In genomic region chr9:109795221-109795620, GRCm38 (mm10) we compare ENCODE assay signal across 40 mouse cellular contexts. TPM values are rescaled to one million over a fixed set of nuclear protein-coding genes. Genes with fewer than 3 reads are reported as not detected.
"Had no signal": no experiment of that assay in that cellular context is flagged by ENCODE, and none has a peak within 500 bp of the region (broad histone marks: within the 10 kb centered on the region; RNA-seq: fewer than 3 reads in every experiment).

No protein-coding gene starts in this region.

- H3K27me3 ChIP-seq: heart, embryonic 13.5 days; heart, embryonic 15.5 days; hindbrain, embryonic 13.5 days; hindbrain, embryonic 15.5 days; kidney, embryonic 15.5 days; limb, embryonic 12.5 days; liver, embryonic 12.5 days had no signal

- H3K9me3 ChIP-seq: heart, embryonic 13.5 days; heart, embryonic 15.5 days; hindbrain, embryonic 13.5 days; hindbrain, embryonic 15.5 days; kidney, embryonic 15.5 days; limb, embryonic 10.5 days; limb, embryonic 12.5 days; liver, embryonic 12.5 days had no signal

- H3K36me3 ChIP-seq: heart, embryonic 13.5 days; heart, embryonic 15.5 days; hindbrain, embryonic 13.5 days; hindbrain, embryonic 15.5 days; kidney, embryonic 15.5 days; limb, embryonic 10.5 days; limb, embryonic 12.5 days; liver, embryonic 12.5 days had no signal

- H3K27ac ChIP-seq: heart, adult 2 months; heart, embryonic 13.5 days; heart, embryonic 15.5 days; hindbrain, embryonic 13.5 days; hindbrain, embryonic 15.5 days; hindbrain, postnatal 0 days; kidney, embryonic 15.5 days; kidney, postnatal 0 days; limb, embryonic 10.5 days; limb, embryonic 12.5 days; liver, embryonic 12.5 days had no signal

- DNase-seq: gastrocnemius, postnatal 14 days; gastrocnemius, postnatal 36 days; heart, adult 2 months; heart, postnatal 14 days; heart, postnatal 36 days; kidney, adult 11 months; kidney, adult 2 months; kidney, adult 9 months; kidney, postnatal 14 days; kidney, postnatal 36 days; layer of hippocampus, adult 9-11 months; layer of hippocampus, postnatal 36 days had no signal

- H3K4me3 ChIP-seq: heart, adult 2 months; heart, embryonic 13.5 days; heart, embryonic 15.5 days; hindbrain, embryonic 13.5 days; hindbrain, embryonic 15.5 days; kidney, embryonic 15.5 days; limb, embryonic 10.5 days; limb, embryonic 12.5 days; liver, embryonic 12.5 days had no signal

- H3K4me1 ChIP-seq: heart, embryonic 13.5 days; heart, embryonic 15.5 days; hindbrain, embryonic 13.5 days; hindbrain, embryonic 15.5 days; kidney, embryonic 15.5 days; limb, embryonic 10.5 days; limb, embryonic 12.5 days; liver, embryonic 12.5 days had no signal

RNA-seq across cellular contexts. Expression of gene Fbxw27, which starts 4.8 kb away (rescaled TPM):
- total RNA-seq: gastrocnemius, adult 8-10 months; gastrocnemius, postnatal 14 days; gastrocnemius, postnatal 36 days; heart, adult 2 months; heart, postnatal 14 days; heart, postnatal 36 days; hematopoietic stem cell, adult 5-6 weeks; hindbrain, postnatal 0 days; layer of hippocampus, adult 18-20 months; layer of hippocampus, adult 8-10 months; layer of hippocampus, postnatal 14 days; layer of hippocampus, postnatal 36 days; left cerebral cortex, adult 18-20 months; left cerebral cortex, postnatal 14 days; left cerebral cortex, postnatal 36 days; liver, adult 2 months had no signal
- polyA plus RNA-seq: heart, adult 2 months; heart, embryonic 11.5 days; heart, embryonic 13.5 days; heart, embryonic 15.5 days; heart, postnatal 0 days; hindbrain, embryonic 11.5 days; hindbrain, embryonic 13.5 days; hindbrain, embryonic 15.5 days; hindbrain, postnatal 0 days; intestine, embryonic 14.5 days; intestine, embryonic 16.5 days; kidney, adult 2 months; kidney, embryonic 15.5 days; large intestine, adult 2 months; limb, embryonic 10.5 days; limb, embryonic 12.5 days; limb, embryonic 14.5 days; liver, adult 2 months; liver, embryonic 12.5 days had no signal

RNA-seq across cellular contexts. Expression of gene Spink8, which starts 16.9 kb away (rescaled TPM):
- total RNA-seq: gastrocnemius, adult 8-10 months; gastrocnemius, postnatal 14 days; gastrocnemius, postnatal 36 days; heart, adult 2 months; heart, postnatal 14 days; heart, postnatal 36 days; hematopoietic stem cell, adult 5-6 weeks; hindbrain, postnatal 0 days; liver, adult 2 months had no signal
- polyA plus RNA-seq: heart, adult 2 months; heart, embryonic 13.5 days; heart, embryonic 15.5 days; heart, postnatal 0 days; hindbrain, embryonic 11.5 days; hindbrain, embryonic 13.5 days; hindbrain, postnatal 0 days; intestine, embryonic 14.5 days; large intestine, adult 2 months; limb, embryonic 10.5 days; limb, embryonic 12.5 days; liver, adult 2 months; liver, embryonic 12.5 days had no signal

RNA-seq across cellular contexts. Expression of gene Fbxw26, which starts 49.3 kb away (rescaled TPM):
- total RNA-seq: gastrocnemius, adult 8-10 months; gastrocnemius, postnatal 14 days; gastrocnemius, postnatal 36 days; heart, adult 2 months; heart, postnatal 14 days; heart, postnatal 36 days; hematopoietic stem cell, adult 5-6 weeks; layer of hippocampus, adult 18-20 months; layer of hippocampus, adult 8-10 months; layer of hippocampus, postnatal 14 days; layer of hippocampus, postnatal 36 days; left cerebral cortex, adult 18-20 months; left cerebral cortex, postnatal 14 days; left cerebral cortex, postnatal 36 days; liver, adult 2 months had no signal
- polyA plus RNA-seq: frontal cortex, adult 2 months; gonadal fat pad, adult 2 months; heart, adult 2 months; heart, embryonic 11.5 days; heart, embryonic 13.5 days; heart, embryonic 15.5 days; heart, postnatal 0 days; hindbrain, embryonic 11.5 days; hindbrain, embryonic 13.5 days; hindbrain, embryonic 15.5 days; hindbrain, postnatal 0 days; kidney, adult 2 months; kidney, embryonic 15.5 days; kidney, postnatal 0 days; large intestine, adult 2 months; limb, embryonic 10.5 days; limb, embryonic 12.5 days; limb, embryonic 14.5 days; liver, adult 2 months had no signal

RNA-seq across cellular contexts. Expression of gene Camp, which starts 54.2 kb away (rescaled TPM):
- total RNA-seq: gastrocnemius, adult 8-10 months; gastrocnemius, postnatal 14 days; gastrocnemius, postnatal 36 days; heart, adult 2 months; heart, postnatal 36 days; layer of hippocampus, adult 18-20 months; layer of hippocampus, adult 8-10 months; layer of hippocampus, postnatal 14 days; layer of hippocampus, postnatal 36 days; left cerebral cortex, postnatal 14 days; left cerebral cortex, postnatal 36 days; liver, adult 2 months had no signal
- polyA plus RNA-seq: kidney, adult 2 months; limb, embryonic 10.5 days had no signal
